Mouse (Mus musculus) hindbrain, postnatal 0 days (tissue): ENCODE results near the gene Itga2b. TPM values are rescaled to one million over a fixed set of nuclear protein-coding genes. Genes with fewer than 3 reads are reported as not detected.

Source experiments
- ATAC-seq: fragments of 200-750 bp; cut with Nextera tagmentation; 2 replicates; pipeline ENCODE4 v1.8.0; 2017; ENCODE audit warnings: mild to moderate bottlenecking, moderate TSS enrichment, moderate library complexity
- DNase-seq: peaks from one replicate; pipeline ENCODE4 v3.0.0-alpha.2; 2015; ENCODE audit warnings: low spot score
- H3K27ac ChIP-seq: fragments of 300-500 bp; sonication (generic); 2 replicates; pipeline ENCODE4 v1.5.1; 2014; ENCODE audit warnings: mild to moderate bottlenecking
- H3K27me3 ChIP-seq: fragments of 300-500 bp; sonication (generic); 2 replicates; pipeline ENCODE4 v1.6.1; 2014; ENCODE audit warnings: low read length, mixed read lengths; ENCODE audit not compliant: insufficient read depth
- H3K36me3 ChIP-seq: fragments of 300-500 bp; sonication (generic); 2 replicates; pipeline ENCODE4 v1.6.1; 2014; ENCODE audit warnings: low read length, mixed read lengths; ENCODE audit not compliant: insufficient read depth
- H3K4me1 ChIP-seq: fragments of 300-500 bp; sonication (generic); 2 replicates; pipeline ENCODE4 v1.6.1; 2014; ENCODE audit warnings: antibody characterized with exemption, low read length, mixed read lengths; ENCODE audit not compliant: insufficient read depth
- H3K4me2 ChIP-seq: fragments of 300-500 bp; sonication (generic); 2 replicates; pipeline ENCODE4 v1.6.1; 2014; ENCODE audit warnings: low read depth, mild to moderate bottlenecking, low read length, moderate library complexity, mixed read lengths
- H3K4me3 ChIP-seq: fragments of 300-500 bp; sonication (generic); 2 replicates; pipeline ENCODE4 v1.5.1; 2014; ENCODE audit warnings: low read length
- H3K9ac ChIP-seq: fragments of 300-500 bp; sonication (generic); replicated peaks from 2 replicates; pipeline ENCODE4 v1.6.1; 2014; ENCODE audit warnings: mild to moderate bottlenecking, low read length, moderate library complexity, mixed read lengths
- H3K9me3 ChIP-seq: fragments of 300-500 bp; sonication (generic); 2 replicates; pipeline ENCODE4 v1.6.1; 2016; ENCODE audit warnings: low read length, mixed read lengths
- CTCF ChIP-seq: IDR thresholded peaks from 2 replicates; pipeline ENCODE4 v1.5.1; 2016; ENCODE audit warnings: antibody characterized with exemption, control low read depth, low read depth
- WGBS: fragments of 180-500 bp; shearing (Covaris S2); extraction: QIAGEN DNeasy Blood & Tissue Kit; methylation state at CpG from one replicate; pipeline ENCODE4 v1.1.7; 2014; 5-methylcytosine and 5-hydroxymethylcytosine counted together
- polyA plus RNA-seq: library from polyadenylated mRNA; unstranded; fragments of >200 nt; fragmentation: Nextera tagmentation; extraction: Ambion mirVana; gene quantifications from 2 replicates; pipeline ENCODE4 v1.2.1, GENCODE M21; 2015
- total RNA-seq: library from RNA; depleted of rRNA; stranded (reverse); fragments of >200 nt; gene quantifications from 2 replicates; pipeline ENCODE4 v1.2.3, GENCODE M21; 2014

Itga2b gene
- total and polyA plus RNA-seq, 2 experiments from 2014 or later = 3.5 to 13.7 TPM

GRCm38 (mm10) chr11:102437120-102438061 lies 32.5 kb downstream of the Itga2b start:
- Histone ChIP-seq H3K4me3 (peak overlapping the region; percentile 32), H3K36me3 (peaks cover 49% of the 10 kb centered on the region), H3K4me1 (0 out of 2 replicates have a peak, but pooled peaks cover 15% of the 10 kb centered on the region), H3K27me3 (no peaks in the 10 kb centered on the region), H3K27ac (peak overlapping the region; percentile 65; the same call in 1 of the 2 replicates), H3K4me2 (peak overlapping the region; percentile 69), H3K9me3 (no peaks in the 10 kb centered on the region), H3K9ac (peak overlapping the region; percentile 55)
- WGBS = 9% methylated on average over 87 of the region's 87 CpGs
- ATAC-seq (peak; percentile 36), DNase-seq (peak; percentile 81)
- peak; percentile 51 for TF ChIP-seq CTCF

- H3K4me1 ChIP-seq = 0 out of 2 replicates have a peak, but pooled peaks cover 15% of the 10 kb centered on the region
- no peak overlapping the region for H3K9ac ChIP-seq
- no peak overlapping the region for H3K27ac ChIP-seq
- H3K9me3 ChIP-seq = no peaks in the 10 kb centered on the region
- peaks cover 44% of the 10 kb centered on the region for H3K36me3 ChIP-seq
- H3K4me3 ChIP-seq = no peak overlapping the region
- DNase-seq = no peak
- ATAC-seq = no peak
- no peak overlapping the region for H3K4me2 ChIP-seq
- 80% methylated on average over 10 of the region's 10 CpGs for WGBS
- no peaks in the 10 kb centered on the region for H3K27me3 ChIP-seq
- no peak for TF ChIP-seq CTCF
These were observed 33.5 kb downstream of the Itga2b start for GRCm38 (mm10) chr11:102436471-102436790.

DNA sequence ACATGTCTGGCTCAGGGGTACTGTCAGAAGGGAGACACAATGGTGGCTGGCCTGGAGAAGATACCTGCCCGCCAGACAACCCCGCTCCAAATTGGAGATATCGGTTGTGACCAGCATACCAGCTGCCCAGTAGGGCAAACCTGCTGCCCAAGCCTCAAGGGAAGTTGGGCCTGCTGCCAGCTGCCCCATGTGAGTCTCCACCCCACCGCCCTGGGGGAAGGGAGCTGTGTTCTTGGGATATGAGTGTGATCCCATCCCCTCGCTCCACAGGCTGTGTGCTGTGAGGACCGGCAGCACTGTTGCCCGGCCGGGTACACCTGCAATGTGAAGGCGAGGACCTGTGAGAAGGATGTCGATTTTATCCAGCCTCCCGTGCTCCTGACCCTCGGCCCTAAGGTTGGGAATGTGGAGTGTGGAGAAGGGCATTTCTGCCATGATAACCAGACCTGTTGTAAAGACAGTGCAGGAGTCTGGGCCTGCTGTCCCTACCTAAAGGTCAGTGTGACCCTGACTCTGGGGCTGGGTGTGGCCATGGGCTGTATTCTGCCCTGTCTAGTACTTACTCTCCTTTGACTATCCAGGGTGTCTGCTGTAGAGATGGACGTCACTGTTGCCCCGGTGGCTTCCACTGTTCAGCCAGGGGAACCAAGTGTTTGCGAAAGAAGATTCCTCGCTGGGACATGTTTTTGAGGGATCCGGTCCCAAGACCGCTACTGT lies 34.0 kb downstream of the Itga2b start:
- Histone ChIP-seq H3K36me3 (peaks cover 40% of the 10 kb centered on the region), H3K9me3 (no peaks in the 10 kb centered on the region), H3K4me1 (0 out of 2 replicates have a peak, but pooled peaks cover 15% of the 10 kb centered on the region), H3K4me3 (no peak overlapping the region), H3K27ac (no peak overlapping the region), H3K27me3 (no peaks in the 10 kb centered on the region), H3K4me2 (no peak overlapping the region), H3K9ac (no peak overlapping the region)
- no peak for ATAC-seq
- TF ChIP-seq CTCF = no peak
- 83% methylated on average over 18 of the region's 18 CpGs for WGBS
- DNase-seq = no peak

- Histone ChIP-seq H3K4me2 (no peak overlapping the region), H3K36me3 (peaks cover 35% of the 10 kb centered on the region), H3K9me3 (no peaks in the 10 kb centered on the region), H3K4me3 (no peak overlapping the region), H3K27ac (no peak overlapping the region), H3K9ac (no peak overlapping the region), H3K27me3 (no peaks in the 10 kb centered on the region), H3K4me1 (0 out of 2 replicates have a peak, but pooled peaks cover 15% of the 10 kb centered on the region)
- no peak for TF ChIP-seq CTCF
- 91% methylated on average over 11 of the region's 11 CpGs for WGBS
- no peak for DNase-seq
- no peak for ATAC-seq
These were observed 34.9 kb downstream of the Itga2b start for GRCm38 (mm10) chr11:102434816-102435705.

GRCm38 (mm10) chr11:102434406-102434805 lies 35.5 kb downstream of the Itga2b start:
- Histone ChIP-seq H3K4me3 (no peak overlapping the region), H3K9ac (no peak overlapping the region), H3K27ac (no peak overlapping the region), H3K36me3 (peaks cover 28% of the 10 kb centered on the region), H3K4me1 (peaks cover 21% of the 10 kb centered on the region), H3K9me3 (no peaks in the 10 kb centered on the region), H3K4me2 (no peak overlapping the region), H3K27me3 (no peaks in the 10 kb centered on the region)
- DNase-seq (peak; percentile 94), ATAC-seq (peak; percentile 44)
- peak; percentile 97 for TF ChIP-seq CTCF
- 6% methylated on average over 7 of the region's 7 CpGs for WGBS

DNA sequence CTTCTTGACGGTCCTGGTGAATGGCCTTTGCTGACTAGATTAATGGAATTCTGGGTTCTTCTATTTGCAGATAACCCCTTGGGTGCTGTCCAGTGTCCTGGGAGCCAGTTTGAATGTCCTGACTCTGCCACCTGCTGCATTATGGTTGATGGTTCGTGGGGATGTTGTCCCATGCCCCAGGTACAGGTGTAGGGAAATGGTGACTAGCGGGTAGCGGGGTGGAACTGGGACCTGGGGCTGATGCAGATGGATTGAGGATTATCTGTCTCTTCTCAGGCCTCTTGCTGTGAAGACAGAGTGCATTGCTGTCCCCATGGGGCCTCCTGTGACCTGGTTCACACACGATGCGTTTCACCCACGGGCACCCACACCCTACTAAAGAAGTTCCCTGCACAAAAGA lies 36.1 kb downstream of the Itga2b start:
- no peak overlapping the region for H3K27ac ChIP-seq

More for the DNA sequence above, 36.1 kb downstream of the Itga2b start:
- H3K27me3 ChIP-seq = no peaks in the 10 kb centered on the region
- no peak overlapping the region for H3K4me2 ChIP-seq
- ATAC-seq (no peak), DNase-seq (no peak)
- H3K9ac ChIP-seq = no peak overlapping the region
- H3K9me3 ChIP-seq = no peaks in the 10 kb centered on the region
- WGBS = 91% methylated on average over 7 of the region's 7 CpGs
- H3K4me3 ChIP-seq = no peak overlapping the region
- TF ChIP-seq CTCF = no peak
- H3K4me1 ChIP-seq = peaks cover 23% of the 10 kb centered on the region
- H3K36me3 ChIP-seq = peaks cover 24% of the 10 kb centered on the region
